Mouse (Mus musculus) E14TG2a.4 (cell line): ENCODE measurements around the gene Cst13.

Source experiments
- CTCF ChIP-seq: conservative IDR thresholded peaks from 2 replicates; pipeline ENCODE4 v1.5.1; 2014; ENCODE audit warnings: low read length
- NANOG ChIP-seq: IDR thresholded peaks from 2 replicates; pipeline ENCODE4 v1.6.1; 2014; ENCODE audit warnings: borderline replicate concordance, low read length, mixed read lengths

GRCm38 (mm10) chr2:148874224-148874616 lies 54.3 kb downstream of the Cst13 start:
- TF ChIP-seq CTCF = no peak
- no peak for TF ChIP-seq NANOG
